Mouse (Mus musculus): ENCODE data around the gene Cd3eap. TPM values are rescaled to one million over a fixed set of nuclear protein-coding genes. Genes with fewer than 3 reads are reported as not detected.

Gene Cd3eap
- polyA plus RNA-seq, 1 experiment from 2014 or later: 16.7 TPM

DNA sequence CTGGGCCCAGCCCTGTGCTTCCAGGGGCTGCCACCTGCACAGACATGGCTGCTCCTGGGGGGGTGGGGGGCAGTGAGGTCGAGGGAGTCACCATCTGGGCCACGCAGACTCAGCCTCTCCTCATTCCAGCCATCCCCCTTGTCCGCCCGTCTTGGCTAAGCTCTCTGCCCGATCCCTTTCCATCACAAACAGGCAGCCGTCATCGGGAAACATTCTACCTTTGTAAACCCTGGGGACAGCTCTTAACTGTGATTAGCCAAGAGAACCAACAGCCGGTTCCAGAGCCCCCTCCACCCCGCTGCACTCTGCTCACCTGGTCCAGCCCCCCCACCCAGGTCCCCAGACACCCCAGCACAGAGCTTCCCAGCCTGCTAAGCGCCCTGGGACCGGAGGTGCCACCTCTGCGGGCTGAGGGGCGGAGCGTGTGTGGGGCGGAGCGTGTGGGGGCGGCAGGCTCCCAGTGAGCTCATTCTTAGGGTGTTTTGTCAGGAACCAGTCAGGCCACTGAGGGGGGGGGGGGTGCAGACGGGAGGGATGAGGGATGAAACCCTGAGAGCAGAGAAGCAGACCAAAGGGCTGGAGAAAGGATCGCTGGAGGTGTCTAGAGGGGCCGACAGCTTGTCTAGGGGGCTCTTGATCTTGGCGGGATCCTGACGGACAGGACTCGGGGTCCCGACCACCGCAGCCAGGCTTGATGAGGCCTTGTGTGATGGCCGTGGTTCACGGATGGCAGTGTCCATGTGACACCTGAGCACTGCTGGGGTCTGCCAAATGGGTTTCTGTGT lies 40.4 kb upstream of the Cd3eap start:
- DNase-seq (ENCODE audit: low spot score): peak; percentile 60
- WGBS: 2% methylated on average over 27 of the region's 27 CpGs
- Histone ChIP-seq H3K4me2 (ENCODE audit: low read length) (peak overlapping the region; percentile 65), H3K36me3 (ENCODE audit: insufficient read depth, low read length) (0 out of 2 replicates have a peak, but pooled peaks cover 7% of the 10 kb centered on the region), H3K4me1 (replicated peaks; ENCODE audit: insufficient read depth, low read length) (0 out of 2 replicates have a peak, but pooled peaks cover 4% of the 10 kb centered on the region), H3K4me3 (replicated peaks; ENCODE audit: low read depth, low read length) (peak overlapping the region; percentile 29), H3K9ac (ENCODE audit: low read depth, low read length) (peak overlapping the region; percentile 54), H3K27ac (0 out of 2 replicates have a peak overlapping the region, but pooled peaks have one; percentile 25), H3K9me3 (replicated peaks; ENCODE audit: low read length) (no peaks in the 10 kb centered on the region), H3K27me3 (ENCODE audit: insufficient read depth, low read length) (no peaks in the 10 kb centered on the region; the same call in 1 of the 2 replicates)
- no peak for TF ChIP-seq CTCF (IDR thresholded peaks at IDR 0.05; ENCODE audit: low read depth)
- peak; percentile 57; the same call in 1 of the 2 replicates for ATAC-seq (replicated peaks; ENCODE audit: low FRiP score, low read depth)

DNA sequence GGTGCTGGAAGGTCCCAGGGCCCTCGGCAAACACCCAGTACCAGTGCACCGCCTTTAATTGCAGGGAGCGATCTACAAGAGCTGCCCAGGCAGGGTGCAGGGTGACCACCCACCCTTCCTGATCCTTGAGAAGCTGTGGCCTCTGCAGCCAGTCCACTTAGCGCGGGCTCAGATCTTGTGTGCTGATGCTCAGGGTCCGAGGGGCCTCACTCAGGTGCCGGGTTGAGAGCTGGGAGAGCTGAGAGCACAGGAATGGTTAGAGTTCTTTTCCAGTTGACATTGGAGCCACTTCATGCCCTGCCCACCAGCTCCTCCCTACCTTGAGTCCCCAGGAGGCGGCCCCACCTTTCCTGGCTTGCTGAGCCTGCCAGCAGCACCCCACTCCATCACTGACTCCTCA lies 35.2 kb upstream of the Cd3eap start:
- Histone ChIP-seq H3K4me3 (replicated peaks; ENCODE audit: low read depth, low read length) (no peak overlapping the region), H3K27ac (no peak overlapping the region), H3K4me2 (ENCODE audit: low read length) (no peak overlapping the region), H3K36me3 (ENCODE audit: insufficient read depth, low read length) (peaks cover 58% of the 10 kb centered on the region), H3K4me1 (replicated peaks; ENCODE audit: insufficient read depth, low read length) (no peaks in the 10 kb centered on the region), H3K9me3 (replicated peaks; ENCODE audit: low read length) (no peaks in the 10 kb centered on the region), H3K9ac (ENCODE audit: low read depth, low read length) (no peak overlapping the region), H3K27me3 (ENCODE audit: insufficient read depth, low read length) (no peaks in the 10 kb centered on the region)
- WGBS: 83% methylated on average over 8 of the region's 8 CpGs
- no peak for DNase-seq (ENCODE audit: low spot score)
- no peak for TF ChIP-seq CTCF (IDR thresholded peaks at IDR 0.05; ENCODE audit: low read depth)
- no peak for ATAC-seq (replicated peaks; ENCODE audit: low FRiP score, low read depth)

DNA sequence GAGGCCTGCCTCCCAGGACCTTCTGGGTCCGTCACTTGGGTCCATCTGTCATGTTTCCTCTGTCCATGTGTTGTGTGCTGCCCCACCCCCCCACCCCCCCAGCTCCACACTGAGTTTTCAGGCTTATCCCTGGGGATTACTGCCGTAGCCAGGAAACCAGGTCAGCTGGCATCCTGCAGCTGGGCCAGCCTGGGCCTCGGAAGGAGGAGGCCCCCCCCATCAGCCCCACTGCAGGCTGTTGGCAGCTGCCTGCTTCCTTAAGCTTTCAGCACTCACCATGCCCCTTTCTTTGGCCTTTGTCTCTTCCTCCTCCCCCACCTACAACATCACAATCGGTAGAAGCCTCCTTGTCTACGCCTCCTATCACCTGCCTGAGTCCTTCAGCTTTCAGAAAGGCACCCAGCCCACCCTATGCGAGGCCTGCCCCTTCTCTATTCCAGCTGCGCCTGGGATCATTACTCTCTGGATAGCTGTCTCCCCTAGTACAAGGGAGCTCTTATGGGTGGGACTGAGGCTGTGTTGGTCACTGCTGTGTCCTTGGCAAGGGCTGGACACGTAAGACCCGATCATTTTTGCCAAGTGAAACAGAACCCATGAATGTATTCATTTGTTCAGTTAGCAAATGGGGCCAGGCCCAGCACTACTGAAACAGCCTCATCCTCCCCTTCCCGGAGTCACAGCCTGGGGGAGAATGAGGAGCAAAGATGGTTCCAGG lies 29.6 kb upstream of the Cd3eap start:
- H3K36me3 ChIP-seq (ENCODE audit: insufficient read depth, low read length): peaks cover 84% of the 10 kb centered on the region
- ATAC-seq (replicated peaks; ENCODE audit: low FRiP score, low read depth) (no peak), DNase-seq (ENCODE audit: low spot score) (no peak)
- no peak overlapping the region for H3K27ac ChIP-seq
- no peaks in the 10 kb centered on the region for H3K9me3 ChIP-seq (replicated peaks; ENCODE audit: low read length)
- no peak overlapping the region for H3K9ac ChIP-seq (ENCODE audit: low read depth, low read length)
- WGBS: 88% methylated on average over 10 of the region's 10 CpGs
- H3K27me3 ChIP-seq (ENCODE audit: insufficient read depth, low read length): no peaks in the 10 kb centered on the region
- H3K4me2 ChIP-seq (ENCODE audit: low read length): no peak overlapping the region
- no peak for TF ChIP-seq CTCF (IDR thresholded peaks at IDR 0.05; ENCODE audit: low read depth)
- H3K4me1 ChIP-seq (replicated peaks; ENCODE audit: insufficient read depth, low read length): no peaks in the 10 kb centered on the region
- no peak overlapping the region for H3K4me3 ChIP-seq (replicated peaks; ENCODE audit: low read depth, low read length)

DNA sequence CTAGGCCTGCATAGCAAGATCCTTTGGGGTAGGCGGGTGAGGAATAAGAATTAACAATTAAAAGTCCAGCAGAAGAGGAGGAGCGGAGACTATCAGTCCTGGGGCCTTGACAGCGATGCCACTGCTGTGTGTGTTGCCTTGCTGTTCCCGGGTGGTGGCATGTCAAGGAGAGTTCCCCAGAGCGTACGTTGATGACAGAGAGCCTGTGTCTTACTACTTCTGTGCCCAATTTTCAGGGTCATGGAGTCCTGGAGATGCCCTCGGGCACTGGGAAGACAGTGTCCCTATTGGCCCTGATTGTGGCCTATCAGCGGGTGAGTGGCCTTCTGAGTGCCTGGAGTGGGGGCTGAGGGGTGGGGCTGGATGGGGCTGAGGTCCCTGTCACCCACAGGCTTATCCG lies 24.4 kb upstream of the Cd3eap start:
- DNase-seq (ENCODE audit: low spot score) (no peak), ATAC-seq (replicated peaks; ENCODE audit: low FRiP score, low read depth) (no peak)
- H3K9me3 ChIP-seq (replicated peaks; ENCODE audit: low read length): no peaks in the 10 kb centered on the region
- H3K4me3 ChIP-seq (replicated peaks; ENCODE audit: low read depth, low read length): no peak overlapping the region
- H3K4me1 ChIP-seq (replicated peaks; ENCODE audit: insufficient read depth, low read length): no peaks in the 10 kb centered on the region; the same call in 1 of the 2 replicates
- TF ChIP-seq CTCF (IDR thresholded peaks at IDR 0.05; ENCODE audit: low read depth): no peak
- WGBS: 88% methylated on average over 9 of the region's 9 CpGs
- H3K36me3 ChIP-seq (ENCODE audit: insufficient read depth, low read length): peaks cover 33% of the 10 kb centered on the region
- no peak overlapping the region for H3K27ac ChIP-seq
- H3K4me2 ChIP-seq (ENCODE audit: low read length): no peak overlapping the region
- H3K9ac ChIP-seq (ENCODE audit: low read depth, low read length): no peak overlapping the region
- H3K27me3 ChIP-seq (ENCODE audit: insufficient read depth, low read length): no peaks in the 10 kb centered on the region

DNA sequence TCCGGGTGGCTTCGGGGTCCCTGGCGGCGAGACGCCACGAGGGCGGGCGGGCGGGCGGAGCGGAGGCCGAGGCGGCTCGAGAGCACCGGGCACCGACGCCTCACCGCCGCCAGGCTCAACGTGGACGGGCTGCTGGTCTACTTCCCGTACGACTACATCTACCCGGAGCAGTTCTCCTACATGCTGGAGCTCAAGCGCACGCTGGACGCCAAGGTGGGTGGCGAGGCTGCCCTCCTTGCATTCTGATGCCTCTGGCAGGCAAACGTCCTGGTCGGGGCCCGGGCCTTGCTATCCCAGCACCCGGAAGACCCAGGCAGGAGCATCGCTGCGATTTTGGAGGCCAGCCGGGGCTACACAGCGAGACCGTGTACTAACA lies 22.9 kb upstream of the Cd3eap start:
- no peaks in the 10 kb centered on the region for H3K27me3 ChIP-seq (ENCODE audit: insufficient read depth, low read length)
- under 1% methylated on average over 27 of the region's 37 CpGs for WGBS
- peak overlapping the region; percentile 31; the same call in 1 of the 2 replicates for H3K27ac ChIP-seq
- H3K4me2 ChIP-seq (ENCODE audit: low read length): peak overlapping the region; percentile 90
- peak overlapping the region; percentile 82 for H3K9ac ChIP-seq (ENCODE audit: low read depth, low read length)
- peak; percentile 63 for ATAC-seq (replicated peaks; ENCODE audit: low FRiP score, low read depth)
- no peaks in the 10 kb centered on the region; the same call in 1 of the 2 replicates for H3K4me1 ChIP-seq (replicated peaks; ENCODE audit: insufficient read depth, low read length)
- no peak for TF ChIP-seq CTCF (IDR thresholded peaks at IDR 0.05; ENCODE audit: low read depth)
- H3K36me3 ChIP-seq (ENCODE audit: insufficient read depth, low read length): peaks cover 22% of the 10 kb centered on the region
- H3K4me3 ChIP-seq (replicated peaks; ENCODE audit: low read depth, low read length): peak overlapping the region; percentile 79
- peak; percentile 29 for DNase-seq (ENCODE audit: low spot score)
- H3K9me3 ChIP-seq (replicated peaks; ENCODE audit: low read length): no peaks in the 10 kb centered on the region

DNA sequence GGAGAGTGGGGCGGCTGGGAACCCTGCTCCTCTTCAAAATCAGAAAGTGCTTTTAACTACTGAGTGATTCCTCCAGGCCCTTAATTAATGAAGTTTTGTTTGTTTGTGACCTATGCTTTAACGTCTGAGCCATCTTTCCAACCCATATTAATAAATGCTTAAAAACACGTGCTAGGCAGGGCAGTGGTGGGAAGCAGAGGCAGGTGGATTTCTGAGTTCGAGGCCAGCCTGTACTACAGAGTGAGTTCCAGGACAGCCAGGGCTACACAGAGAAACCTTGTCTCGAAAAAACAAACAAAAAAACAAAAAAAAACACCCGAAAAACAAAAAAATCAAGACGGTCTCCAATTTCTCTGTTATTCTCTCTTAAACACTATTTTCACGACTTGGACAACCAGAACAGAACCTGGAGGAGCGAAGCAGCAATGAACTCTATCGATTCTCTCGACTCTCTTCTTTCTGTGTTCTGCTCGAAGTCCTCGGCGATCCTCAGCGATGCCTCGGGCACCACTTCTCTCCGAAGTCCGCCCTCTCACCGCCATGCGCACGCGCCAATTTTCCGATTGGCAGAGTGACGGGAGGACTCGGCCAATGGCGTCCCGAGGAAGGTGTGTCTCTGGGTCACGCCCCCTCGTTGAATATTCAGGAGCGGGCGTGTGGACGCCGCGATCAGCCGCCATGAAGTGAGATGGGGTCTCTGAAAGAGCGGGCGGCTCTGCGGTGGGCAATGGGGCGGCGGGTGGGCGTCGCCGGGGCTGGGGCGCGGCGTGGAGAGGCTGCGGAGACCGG lies 22.3 kb upstream of the Cd3eap start, which contains the start of gene Ercc2:
Gene Ercc2, plus strand, starts transcription at position 634 of the 789 bp plus-strand sequence.
- peak within 1 kb of the TSS; percentile 90 for H3K4me2 ChIP-seq (ENCODE audit: low read length)
- H3K27ac ChIP-seq: peak within 1 kb of the TSS; percentile 31; the same call in 1 of the 2 replicates
- DNase-seq (ENCODE audit: low spot score) (peak; percentile 98), ATAC-seq (replicated peaks; ENCODE audit: low FRiP score, low read depth) (peak; percentile 94)
- H3K9me3 ChIP-seq (replicated peaks; ENCODE audit: low read length): no peaks in the 10 kb centered on the region
- H3K9ac ChIP-seq (ENCODE audit: low read depth, low read length): peak within 1 kb of the TSS; percentile 82
- peaks cover 16% of the 10 kb centered on the region; the same call in 1 of the 2 replicates for H3K36me3 ChIP-seq (ENCODE audit: insufficient read depth, low read length)
- WGBS: 5% methylated on average over 48 of the region's 48 CpGs
- H3K4me3 ChIP-seq (replicated peaks; ENCODE audit: low read depth, low read length): peak within 1 kb of the TSS; percentile 79
- TF ChIP-seq CTCF (IDR thresholded peaks at IDR 0.05; ENCODE audit: low read depth): 0 out of 2 replicates have a peak, but pooled peaks have one; percentile 4
- no peaks in the 10 kb centered on the region; the same call in 1 of the 2 replicates for H3K4me1 ChIP-seq (replicated peaks; ENCODE audit: insufficient read depth, low read length)
- no peaks in the 10 kb centered on the region for H3K27me3 ChIP-seq (ENCODE audit: insufficient read depth, low read length)

Data from kidney, postnatal 0 days (tissue).